Mouse (Mus musculus) gastrocnemius, postnatal 36 days (tissue): ENCODE data around the gene Ripor2. TPM values are rescaled to one million over a fixed set of nuclear protein-coding genes. Genes with fewer than 3 reads are reported as not detected.

Experiments used
- total RNA-seq, 2 experiments: library from RNA; stranded (reverse); gene quantifications; 2 replicates each; pipeline ENCODE4 v1.2.3; 2021

The Ripor2 gene
- total RNA-seq, 2 experiments from 2014 or later, result 2.5 to 5.4 TPM

Other genes with a start within 250 kb of the Ripor2 start
- gene Armh2, start 159.0 kb downstream of the Ripor2 start, total RNA-seq, result not detected
- 1 to 10 TPM; 2.9 to 4.7 TPM for gene Gmnn, start 179.7 kb downstream of the Ripor2 start, total RNA-seq
- 10 to 100 TPM; 44.6 to 46.4 TPM for gene BC005537, start 219.5 kb downstream of the Ripor2 start, total RNA-seq
- 100 to 1,000 TPM; 124 to 130 TPM for gene Acot13, start 249.4 kb downstream of the Ripor2 start, total RNA-seq
- gene Tdp2, start 249.5 kb downstream of the Ripor2 start, total RNA-seq, result 1 to 10 TPM; 6.0 to 9.0 TPM